Mouse (Mus musculus) hindbrain, postnatal 0 days (tissue): ENCODE measurements at regions not wholly inside any gene's neighbourhood (a gene's known extent, or its start where the extent isn't known, plus 50 kb on each side); places are given as distances from the start of the nearest gene placed in this dataset.

Experiments used
- ATAC-seq: fragments of 200-750 bp; cut with Nextera tagmentation; 2 replicates; pipeline ENCODE4 v1.8.0; 2017; ENCODE audit warnings: mild to moderate bottlenecking, moderate TSS enrichment, moderate library complexity
- DNase-seq: peaks from one replicate; pipeline ENCODE4 v3.0.0-alpha.2; 2015; ENCODE audit warnings: low spot score
- H3K27ac ChIP-seq: fragments of 300-500 bp; sonication (generic); 2 replicates; pipeline ENCODE4 v1.5.1; 2014; ENCODE audit warnings: mild to moderate bottlenecking
- H3K27me3 ChIP-seq: fragments of 300-500 bp; sonication (generic); 2 replicates; pipeline ENCODE4 v1.6.1; 2014; ENCODE audit warnings: low read length, mixed read lengths; ENCODE audit not compliant: insufficient read depth
- H3K36me3 ChIP-seq: fragments of 300-500 bp; sonication (generic); 2 replicates; pipeline ENCODE4 v1.6.1; 2014; ENCODE audit warnings: low read length, mixed read lengths; ENCODE audit not compliant: insufficient read depth
- H3K4me1 ChIP-seq: fragments of 300-500 bp; sonication (generic); 2 replicates; pipeline ENCODE4 v1.6.1; 2014; ENCODE audit warnings: antibody characterized with exemption, low read length, mixed read lengths; ENCODE audit not compliant: insufficient read depth
- H3K4me2 ChIP-seq: fragments of 300-500 bp; sonication (generic); 2 replicates; pipeline ENCODE4 v1.6.1; 2014; ENCODE audit warnings: low read depth, mild to moderate bottlenecking, low read length, moderate library complexity, mixed read lengths
- H3K4me3 ChIP-seq: fragments of 300-500 bp; sonication (generic); 2 replicates; pipeline ENCODE4 v1.5.1; 2014; ENCODE audit warnings: low read length
- H3K9ac ChIP-seq: fragments of 300-500 bp; sonication (generic); replicated peaks from 2 replicates; pipeline ENCODE4 v1.6.1; 2014; ENCODE audit warnings: mild to moderate bottlenecking, low read length, moderate library complexity, mixed read lengths
- H3K9me3 ChIP-seq: fragments of 300-500 bp; sonication (generic); 2 replicates; pipeline ENCODE4 v1.6.1; 2016; ENCODE audit warnings: low read length, mixed read lengths
- CTCF ChIP-seq: IDR thresholded peaks from 2 replicates; pipeline ENCODE4 v1.5.1; 2016; ENCODE audit warnings: antibody characterized with exemption, control low read depth, low read depth
- WGBS: fragments of 180-500 bp; shearing (Covaris S2); extraction: QIAGEN DNeasy Blood & Tissue Kit; methylation state at CpG from one replicate; pipeline ENCODE4 v1.1.7; 2014; 5-methylcytosine and 5-hydroxymethylcytosine counted together

DNA sequence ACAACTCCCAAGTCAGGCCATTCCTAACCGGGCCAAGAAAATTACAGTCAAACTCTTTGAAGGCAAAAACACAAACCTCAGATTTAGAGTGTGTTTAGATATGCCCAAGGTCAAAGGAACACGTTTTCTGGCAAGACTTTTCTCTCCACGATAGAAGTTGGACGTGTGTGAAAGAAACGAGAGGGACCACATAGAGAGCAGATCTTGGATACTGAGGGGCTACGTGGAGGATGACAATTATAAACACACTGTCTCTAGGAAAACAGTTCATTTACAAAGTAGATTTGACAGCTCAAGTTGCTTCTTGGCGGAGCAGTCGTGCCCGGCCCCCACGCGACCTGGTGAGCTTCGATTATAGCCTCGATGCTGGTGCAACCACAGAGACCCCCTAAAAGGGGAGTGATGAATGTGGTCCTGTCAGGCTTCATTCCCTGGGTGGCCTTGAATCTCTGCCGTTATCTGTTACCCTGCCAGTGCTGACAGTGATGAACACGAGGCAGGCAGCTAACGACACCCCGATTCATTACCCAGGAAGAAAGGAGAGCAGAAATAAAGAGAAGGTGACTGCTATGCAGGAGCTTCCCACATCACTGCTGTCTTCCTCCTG, 187.4 kb upstream of the Noct start:
- H3K9me3 ChIP-seq: no peaks in the 10 kb centered on the region
- DNase-seq: peak; percentile 17
- H3K36me3 ChIP-seq: no peaks in the 10 kb centered on the region
- no peak overlapping the region for H3K9ac ChIP-seq
- no peak overlapping the region for H3K4me2 ChIP-seq
- no peak overlapping the region for H3K27ac ChIP-seq
- TF ChIP-seq CTCF: no peak
- H3K4me3 ChIP-seq: no peak overlapping the region
- no peaks in the 10 kb centered on the region for H3K4me1 ChIP-seq
- H3K27me3 ChIP-seq: no peaks in the 10 kb centered on the region
- WGBS: 36% methylated on average over 17 of the region's 17 CpGs
- no peak; the same call in 1 of the 2 replicates for ATAC-seq

DNA sequence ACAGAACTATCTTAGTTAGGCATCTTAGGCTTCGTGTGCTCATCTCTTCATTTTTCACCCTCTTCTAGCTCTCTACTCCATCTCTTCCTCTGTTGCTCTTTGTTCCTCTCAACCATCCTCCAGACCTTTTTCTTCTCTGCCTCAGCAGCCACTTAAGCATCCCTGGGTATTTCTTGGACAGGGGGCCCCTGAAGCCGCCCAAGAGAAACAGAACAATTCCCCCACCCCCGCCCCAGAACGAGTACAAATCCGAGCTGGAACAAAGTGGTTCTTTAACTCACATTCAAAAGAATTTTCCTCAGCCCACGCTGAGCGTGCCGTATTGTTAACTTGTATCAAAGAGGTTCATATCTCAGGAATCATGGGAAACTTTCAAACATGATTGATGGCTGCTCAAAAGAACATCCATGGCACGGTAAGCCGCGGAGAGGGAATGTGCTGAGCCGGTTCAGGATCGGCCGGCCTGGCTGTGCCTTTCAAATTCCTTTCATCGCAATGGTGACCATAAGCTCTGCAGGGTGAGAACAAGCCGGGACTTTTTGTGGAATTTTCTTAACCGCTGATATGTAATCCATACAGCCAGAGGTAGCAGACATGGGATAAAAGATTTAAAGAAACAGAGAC, 181.9 kb upstream of the Noct start:
- H3K9me3 ChIP-seq: no peaks in the 10 kb centered on the region
- DNase-seq: no peak
- H3K4me1 ChIP-seq: no peaks in the 10 kb centered on the region
- peak overlapping the region; percentile 11; the same call in 1 of the 2 replicates for H3K4me3 ChIP-seq
- no peak overlapping the region for H3K9ac ChIP-seq
- H3K27me3 ChIP-seq: no peaks in the 10 kb centered on the region
- H3K4me2 ChIP-seq: peak overlapping the region; percentile 43
- ATAC-seq: no peak; the same call in 1 of the 2 replicates
- H3K27ac ChIP-seq: no peak overlapping the region
- no peaks in the 10 kb centered on the region for H3K36me3 ChIP-seq
- TF ChIP-seq CTCF: no peak
- 27% methylated on average over 17 of the region's 17 CpGs for WGBS

DNA sequence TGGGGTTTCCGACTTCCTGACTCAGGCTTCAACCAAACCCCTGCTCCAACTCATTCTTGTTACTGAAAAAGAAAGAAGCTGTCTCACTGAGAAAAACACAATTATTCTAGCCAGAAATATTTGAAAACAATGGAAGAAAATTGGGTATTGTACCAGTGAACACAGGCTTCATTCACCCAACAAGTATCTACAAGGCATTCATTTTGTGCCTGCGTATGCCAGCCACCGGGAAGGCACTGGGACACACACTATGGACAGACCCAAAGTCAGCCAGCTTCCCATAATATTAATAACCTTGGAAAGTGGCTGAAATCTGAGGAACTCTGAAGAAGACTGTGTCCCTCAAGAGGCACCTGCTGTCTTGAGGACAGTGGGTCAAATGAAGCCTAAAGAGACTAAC, 175.5 kb upstream of the Noct start:
- H3K9ac ChIP-seq: no peak overlapping the region
- H3K27ac ChIP-seq: no peak overlapping the region
- ATAC-seq: no peak
- no peaks in the 10 kb centered on the region for H3K9me3 ChIP-seq
- H3K36me3 ChIP-seq: no peaks in the 10 kb centered on the region
- 89% methylated on average over 3 of the region's 3 CpGs for WGBS
- H3K4me3 ChIP-seq: no peak overlapping the region
- H3K4me1 ChIP-seq: no peaks in the 10 kb centered on the region
- no peak for TF ChIP-seq CTCF
- H3K27me3 ChIP-seq: no peaks in the 10 kb centered on the region
- H3K4me2 ChIP-seq: no peak overlapping the region
- no peak for DNase-seq

DNA sequence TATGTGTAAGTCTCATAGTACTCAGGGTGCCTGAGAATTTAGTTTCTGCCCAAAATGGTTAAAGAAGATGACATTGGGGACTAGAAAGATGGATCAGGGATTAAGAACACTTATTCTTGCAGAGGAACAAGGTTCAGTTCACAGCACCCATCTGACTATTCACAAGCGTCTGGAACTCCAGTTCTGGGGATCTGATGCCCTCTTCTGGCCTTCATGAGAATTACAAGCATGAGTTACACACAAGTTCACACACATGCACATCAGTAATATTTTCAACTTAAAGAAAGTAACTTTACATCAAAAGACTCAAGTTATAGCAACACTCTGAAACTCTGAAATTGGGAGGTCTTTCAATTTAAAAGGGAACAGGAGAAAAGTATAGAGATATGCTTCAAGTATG, 174.1 kb upstream of the Noct start:
- no peaks in the 10 kb centered on the region for H3K27me3 ChIP-seq
- H3K4me1 ChIP-seq: no peaks in the 10 kb centered on the region
- no peak overlapping the region for H3K4me2 ChIP-seq
- TF ChIP-seq CTCF: peak; percentile 27; the same call in 1 of the 2 replicates
- no peaks in the 10 kb centered on the region for H3K9me3 ChIP-seq
- no peak for DNase-seq
- H3K36me3 ChIP-seq: no peaks in the 10 kb centered on the region
- 90% methylated on average over 1 of the region's 1 CpGs for WGBS
- H3K4me3 ChIP-seq: no peak overlapping the region
- no peak overlapping the region for H3K9ac ChIP-seq
- ATAC-seq: no peak
- H3K27ac ChIP-seq: no peak overlapping the region

DNA sequence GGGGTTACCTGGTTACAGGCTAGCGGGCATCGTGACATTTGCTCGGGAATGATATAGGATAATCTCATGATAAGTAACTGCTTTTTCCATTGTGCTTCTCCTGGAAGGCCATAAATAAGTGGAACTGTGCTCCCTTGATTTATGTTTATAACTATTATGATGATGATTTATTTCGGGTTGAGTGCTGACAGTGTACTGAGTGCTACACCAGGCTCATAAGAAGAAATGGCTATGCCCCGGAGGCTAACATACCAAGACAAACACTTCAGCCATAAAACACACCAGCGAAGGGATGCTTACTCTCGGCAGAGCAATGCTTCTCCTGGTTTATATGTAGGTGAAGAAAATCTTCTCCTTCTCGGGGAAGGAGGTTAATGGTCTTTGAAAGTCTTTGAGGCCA, 169.2 kb upstream of the Noct start:
- ATAC-seq (no peak), DNase-seq (no peak)
- Histone ChIP-seq H3K27ac (no peak overlapping the region), H3K4me3 (no peak overlapping the region), H3K27me3 (no peaks in the 10 kb centered on the region), H3K4me2 (no peak overlapping the region), H3K36me3 (no peaks in the 10 kb centered on the region), H3K9ac (no peak overlapping the region), H3K4me1 (no peaks in the 10 kb centered on the region), H3K9me3 (no peaks in the 10 kb centered on the region)
- 93% methylated on average over 8 of the region's 8 CpGs for WGBS
- no peak for TF ChIP-seq CTCF

DNA sequence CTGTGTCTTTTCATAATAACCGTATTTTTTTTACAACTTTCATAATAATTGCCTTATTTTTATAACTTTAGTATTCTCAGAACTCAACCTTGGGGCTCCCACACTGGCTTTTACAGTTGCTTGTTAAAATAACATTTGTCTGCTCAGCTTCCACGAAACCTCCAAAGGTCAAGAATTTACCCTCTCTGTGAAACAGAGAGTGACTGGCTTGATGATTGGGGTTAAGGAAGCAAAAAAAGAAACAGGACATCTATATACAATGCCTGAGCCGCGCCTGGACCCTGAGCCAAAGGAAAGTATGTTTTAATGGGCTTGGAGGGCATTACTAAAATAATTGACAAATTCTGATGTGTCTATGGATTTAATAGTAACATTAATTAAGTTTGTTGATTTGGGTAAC, 160.0 kb upstream of the Noct start:
- H3K27me3 ChIP-seq: no peaks in the 10 kb centered on the region
- no peak overlapping the region for H3K27ac ChIP-seq
- DNase-seq (no peak), ATAC-seq (no peak)
- no peak overlapping the region for H3K4me3 ChIP-seq
- H3K4me1 ChIP-seq: no peaks in the 10 kb centered on the region
- H3K9me3 ChIP-seq: no peaks in the 10 kb centered on the region
- WGBS: 59% methylated on average over 4 of the region's 4 CpGs
- no peak overlapping the region for H3K4me2 ChIP-seq
- no peak for TF ChIP-seq CTCF
- H3K9ac ChIP-seq: no peak overlapping the region
- H3K36me3 ChIP-seq: no peaks in the 10 kb centered on the region

DNA sequence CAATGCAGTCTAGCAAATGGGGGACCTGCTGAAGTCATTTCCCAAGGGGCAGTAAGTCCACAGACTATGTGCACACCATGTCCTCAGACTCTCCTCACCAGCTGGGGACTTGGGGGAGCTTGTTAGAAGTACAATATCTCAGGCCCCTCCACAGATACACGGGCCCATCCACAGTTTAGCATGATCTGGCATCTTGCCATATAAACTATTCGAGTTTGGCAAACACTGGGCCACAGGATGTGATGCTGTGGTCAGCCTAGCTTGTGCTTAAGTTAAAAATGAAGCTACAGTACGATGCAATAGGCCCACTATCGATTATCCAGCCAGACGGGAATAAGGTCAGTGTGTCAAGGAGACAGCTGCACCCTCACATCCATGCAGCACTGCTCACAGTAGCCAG, 157.9 kb upstream of the Noct start:
- no peak overlapping the region for H3K27ac ChIP-seq
- no peak for TF ChIP-seq CTCF
- no peak overlapping the region for H3K9ac ChIP-seq
- ATAC-seq (no peak), DNase-seq (no peak)
- no peak overlapping the region for H3K4me3 ChIP-seq
- H3K4me2 ChIP-seq: no peak overlapping the region
- no peaks in the 10 kb centered on the region for H3K9me3 ChIP-seq
- WGBS: 39% methylated on average over 5 of the region's 5 CpGs
- H3K36me3 ChIP-seq: no peaks in the 10 kb centered on the region
- H3K4me1 ChIP-seq: no peaks in the 10 kb centered on the region
- no peaks in the 10 kb centered on the region for H3K27me3 ChIP-seq
